Mouse (Mus musculus): ENCODE results near the gene 9030025P20Rik.
"Not testable (repeated sequence)": the region's sequence is repeated elsewhere in the genome, so short reads cannot be mapped to it uniquely, and the experiment has no call there.

The 9030025P20Rik gene

GRCm38 (mm10) chr17:14992522-14993138, 14.4 kb downstream of the 9030025P20Rik start:
- DNase-seq = not testable (repeated sequence)

- DNase-seq = not testable (repeated sequence)
Measured at GRCm38 (mm10) chr17:14993139-14993832, 15.0 kb downstream of the 9030025P20Rik start.

- DNase-seq = not testable (repeated sequence)
Measured at GRCm38 (mm10) chr17:14994140-14994539, 15.9 kb downstream of the 9030025P20Rik start.

GRCm38 (mm10) chr17:15000047-15000446, 21.8 kb downstream of the 9030025P20Rik start:
- not testable (repeated sequence) for DNase-seq

GRCm38 (mm10) chr17:15009088-15009487, 30.8 kb downstream of the 9030025P20Rik start:
- DNase-seq = not testable (repeated sequence)

GRCm38 (mm10) chr17:15009706-15010413, 31.6 kb downstream of the 9030025P20Rik start, which contains the start of gene Gm3435:
TSS of gene Gm3435 (plus strand) at chr17:15010176.
- not testable (repeated sequence) for DNase-seq

- peak; percentile 3 for DNase-seq
Measured at GRCm38 (mm10) chr17:15021503-15022220, 43.4 kb downstream of the 9030025P20Rik start.

GRCm38 (mm10) chr17:15023878-15024492, 45.7 kb downstream of the 9030025P20Rik start:
- DNase-seq = not testable (repeated sequence)

GRCm38 (mm10) chr17:15024502-15025193, 46.4 kb downstream of the 9030025P20Rik start:
- DNase-seq = not testable (repeated sequence)

- not testable (repeated sequence) for DNase-seq
Measured at GRCm38 (mm10) chr17:15025513-15025912, 47.2 kb downstream of the 9030025P20Rik start.

- DNase-seq = not testable (repeated sequence)
Measured at GRCm38 (mm10) chr17:15031414-15031813, 53.1 kb downstream of the 9030025P20Rik start.

GRCm38 (mm10) chr17:15040455-15040854, 62.2 kb downstream of the 9030025P20Rik start:
- DNase-seq = not testable (repeated sequence)
